Mouse (Mus musculus): ENCODE measurements around the gene Fam122b. TPM values are rescaled to one million over a fixed set of nuclear protein-coding genes. Genes with fewer than 3 reads are reported as not detected.
A peak's percentile ranks its signal among the peaks of the same experiment; 100 is the strongest.

The Fam122b gene
- polyA plus RNA-seq, 1 experiment from 2014 or later: 5.1 TPM

DNA sequence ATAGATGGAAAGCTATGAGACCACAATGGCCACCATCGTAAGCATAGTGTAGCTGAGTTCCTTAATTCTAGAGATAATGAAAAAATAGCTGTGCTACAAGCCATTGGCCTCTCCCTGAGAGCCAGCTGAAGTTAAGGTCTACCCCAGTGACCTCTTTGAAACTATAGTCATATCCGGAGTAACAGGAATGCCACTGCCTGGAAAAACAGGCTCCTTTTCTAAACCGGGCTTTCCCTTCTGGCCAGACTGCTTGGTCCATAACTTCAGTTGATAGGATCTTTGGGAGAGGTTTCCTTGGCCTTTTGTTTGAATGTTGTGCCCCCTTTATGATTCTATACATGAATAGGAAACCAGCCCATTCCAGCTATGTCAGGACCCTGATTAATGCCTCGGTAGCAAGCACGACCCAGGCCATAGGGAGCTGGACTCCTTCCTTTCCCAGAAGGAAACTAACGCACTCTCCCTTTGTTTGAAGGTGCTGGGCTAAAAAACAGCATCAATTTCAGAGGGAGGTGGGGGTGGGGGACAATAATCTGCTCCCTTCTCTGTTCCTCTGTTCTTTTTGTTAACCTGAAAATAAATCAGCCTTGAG lies 45.2 kb downstream of the Fam122b start:
- no peak overlapping the region for H3K4me2 ChIP-seq
- WGBS: 38% methylated on average over 6 of the region's 6 CpGs
- H3K27me3 ChIP-seq: no peaks in the 10 kb centered on the region
- H3K9me3 ChIP-seq: no peaks in the 10 kb centered on the region
- no peaks in the 10 kb centered on the region for H3K4me1 ChIP-seq (replicated peaks)
- ATAC-seq (ENCODE audit: low read depth): no peak
- H3K36me3 ChIP-seq: no peaks in the 10 kb centered on the region
- H3K9ac ChIP-seq: no peak overlapping the region
- H3K27ac ChIP-seq (replicated peaks): no peak overlapping the region
- H3K4me3 ChIP-seq: no peak overlapping the region

DNA sequence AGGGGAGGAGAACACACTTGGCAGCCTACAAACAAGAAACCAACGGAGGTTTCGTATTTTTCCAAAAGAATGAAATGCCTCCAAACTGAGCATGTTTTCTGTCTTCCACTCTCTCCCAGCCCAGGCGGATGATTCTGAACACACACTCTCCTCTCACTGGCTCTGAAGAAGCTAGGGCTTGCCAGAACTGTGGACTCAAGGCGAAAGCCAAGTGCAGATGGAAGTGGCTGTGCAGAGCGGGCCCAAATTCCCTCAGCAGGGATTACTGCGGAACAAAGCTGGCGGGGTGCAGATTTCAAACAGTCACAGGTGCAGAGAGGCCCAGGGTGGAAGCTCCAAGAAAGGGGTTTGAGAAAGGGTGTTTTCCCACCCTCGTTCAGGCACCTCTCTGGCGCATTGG lies 48.8 kb downstream of the Fam122b start:
- Histone ChIP-seq H3K9ac (no peak overlapping the region), H3K4me2 (no peak overlapping the region), H3K4me1 (replicated peaks) (no peaks in the 10 kb centered on the region), H3K9me3 (no peaks in the 10 kb centered on the region), H3K27me3 (no peaks in the 10 kb centered on the region), H3K36me3 (no peaks in the 10 kb centered on the region), H3K27ac (replicated peaks) (no peak overlapping the region), H3K4me3 (no peak overlapping the region)
- WGBS: 83% methylated on average over 9 of the region's 9 CpGs
- ATAC-seq (ENCODE audit: low read depth): no peak

DNA sequence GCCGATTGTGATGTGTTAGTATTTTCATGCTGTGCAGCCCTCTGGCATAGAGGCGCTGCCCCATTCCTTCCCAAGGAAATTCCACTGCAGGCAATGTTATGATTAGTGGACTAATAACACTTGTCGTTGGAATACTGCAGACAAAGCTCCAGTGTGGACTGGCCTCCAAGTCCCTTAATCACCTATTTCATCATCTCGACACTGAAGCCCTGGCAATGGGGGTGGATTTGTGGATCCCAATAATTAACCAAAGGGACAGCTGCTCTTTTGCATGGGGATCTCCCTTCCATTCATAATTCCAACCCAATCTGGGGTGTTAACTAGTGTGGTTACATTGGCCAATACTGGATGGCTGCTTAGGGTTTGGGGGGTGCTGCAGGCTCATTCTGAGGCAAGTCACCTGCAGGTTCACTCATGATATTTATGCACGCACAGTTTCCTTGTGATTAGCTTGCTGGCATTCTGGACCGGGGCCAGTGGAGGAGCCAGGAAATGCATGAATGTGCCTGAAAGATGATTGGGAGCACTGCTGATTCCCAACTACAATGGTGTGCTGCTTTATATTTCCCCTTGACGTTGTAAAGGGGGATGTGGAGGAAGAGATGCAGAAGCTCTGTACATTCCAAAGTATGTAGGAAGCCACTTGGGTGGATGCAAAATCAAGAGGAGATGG lies 54.9 kb downstream of the Fam122b start:
- Histone ChIP-seq H3K9ac (no peak overlapping the region), H3K9me3 (no peaks in the 10 kb centered on the region), H3K27ac (replicated peaks) (no peak overlapping the region), H3K4me1 (replicated peaks) (peaks cover 26% of the 10 kb centered on the region), H3K36me3 (no peaks in the 10 kb centered on the region), H3K27me3 (no peaks in the 10 kb centered on the region), H3K4me3 (no peak overlapping the region), H3K4me2 (no peak overlapping the region)
- WGBS: 61% methylated on average over 7 of the region's 7 CpGs
- ATAC-seq (ENCODE audit: low read depth): no peak

DNA sequence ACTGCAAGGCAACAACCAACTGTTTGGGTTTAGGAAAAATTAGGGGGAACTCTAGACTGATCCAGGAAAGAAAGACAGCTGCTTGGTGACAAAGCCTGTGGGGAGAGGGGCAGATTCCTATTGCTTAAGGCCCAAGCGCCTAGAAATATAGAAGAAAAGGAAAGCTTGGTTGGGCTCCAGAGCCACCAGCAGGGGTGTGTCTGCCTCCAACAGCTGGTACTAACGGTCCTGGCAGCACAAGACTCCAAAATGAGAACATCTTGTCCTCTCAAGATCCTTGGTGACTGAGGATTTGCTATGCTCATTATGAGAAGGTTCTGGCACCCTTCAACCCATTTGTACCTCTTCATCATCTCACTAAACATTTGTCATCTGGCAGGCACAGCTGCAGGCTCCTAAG lies 55.8 kb downstream of the Fam122b start:
- Histone ChIP-seq H3K9ac (no peak overlapping the region), H3K4me3 (no peak overlapping the region), H3K4me2 (no peak overlapping the region), H3K27ac (replicated peaks) (no peak overlapping the region), H3K9me3 (no peaks in the 10 kb centered on the region), H3K27me3 (no peaks in the 10 kb centered on the region), H3K4me1 (replicated peaks) (peaks cover 26% of the 10 kb centered on the region), H3K36me3 (no peaks in the 10 kb centered on the region)
- WGBS: 54% methylated on average over 2 of the region's 2 CpGs
- no peak for ATAC-seq (ENCODE audit: low read depth)

DNA sequence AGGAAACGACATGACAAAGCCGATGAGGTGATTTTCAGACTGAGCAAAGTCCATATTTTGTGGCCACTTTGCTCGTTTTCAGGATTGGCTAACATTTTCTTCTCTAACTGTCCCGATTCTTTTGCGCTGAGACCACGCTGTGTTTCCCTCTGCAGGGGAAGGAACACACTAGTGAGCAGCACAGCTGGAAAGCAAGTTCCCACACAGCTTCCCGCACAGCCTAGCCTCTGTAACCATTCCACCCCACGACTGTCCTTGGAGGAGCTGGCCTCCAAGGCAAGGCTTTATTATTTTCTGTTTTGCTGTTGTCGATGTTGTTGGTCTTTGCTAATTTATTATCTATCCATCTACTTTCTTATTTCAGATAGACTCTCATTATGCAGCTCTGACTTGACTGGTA lies 57.1 kb downstream of the Fam122b start:
- H3K9ac ChIP-seq: no peak overlapping the region
- ATAC-seq (ENCODE audit: low read depth): peak; percentile 54; the same call in 1 of the 2 replicates
- peak overlapping the region; percentile 86 for H3K27ac ChIP-seq (replicated peaks)
- H3K36me3 ChIP-seq: no peaks in the 10 kb centered on the region
- no peaks in the 10 kb centered on the region for H3K27me3 ChIP-seq
- 56% methylated on average over 7 of the region's 9 CpGs for WGBS
- H3K4me2 ChIP-seq: no peak overlapping the region
- no peak overlapping the region for H3K4me3 ChIP-seq
- peaks cover 26% of the 10 kb centered on the region for H3K4me1 ChIP-seq (replicated peaks)
- H3K9me3 ChIP-seq: no peaks in the 10 kb centered on the region

DNA sequence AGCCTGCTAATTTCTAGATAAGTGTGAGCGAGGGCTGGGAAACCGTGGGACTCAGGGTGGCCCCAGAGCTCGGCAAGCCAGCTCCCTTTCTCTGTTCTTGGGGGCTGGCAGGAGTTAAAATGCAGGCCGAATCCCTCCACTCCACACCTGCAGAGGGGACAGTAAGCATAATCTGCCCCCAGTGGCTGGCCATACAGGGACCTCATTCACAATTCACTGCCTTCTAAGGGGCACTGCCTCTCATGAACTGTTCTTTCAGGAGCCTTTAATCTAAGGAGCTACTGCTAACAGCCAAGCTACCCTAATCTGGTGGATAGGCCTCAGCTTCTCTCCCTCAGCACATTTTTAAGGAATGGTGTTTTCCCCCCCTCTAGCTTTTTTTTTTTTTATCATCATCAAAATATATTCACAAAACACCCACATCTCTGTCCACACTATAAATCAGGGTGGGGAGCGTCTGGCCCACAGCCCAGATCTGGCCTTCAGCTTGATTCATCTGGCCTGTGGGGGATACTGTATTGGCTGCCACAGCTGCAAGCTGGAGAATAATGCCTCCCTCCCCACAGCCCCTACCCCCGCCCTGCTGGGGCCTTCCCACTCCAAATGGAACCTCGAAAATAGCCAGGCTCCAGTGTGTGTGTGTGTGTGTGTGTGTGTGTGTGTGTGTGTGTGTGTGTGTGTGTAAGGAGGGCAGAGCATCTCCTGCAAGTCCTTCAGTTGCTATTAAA lies 57.7 kb downstream of the Fam122b start:
- peak; percentile 91 for ATAC-seq (ENCODE audit: low read depth)
- Histone ChIP-seq H3K27ac (replicated peaks) (peak overlapping the region; percentile 86), H3K4me1 (replicated peaks) (peaks cover 26% of the 10 kb centered on the region), H3K9ac (no peak overlapping the region), H3K4me2 (no peak overlapping the region), H3K27me3 (no peaks in the 10 kb centered on the region), H3K4me3 (no peak overlapping the region), H3K9me3 (no peaks in the 10 kb centered on the region), H3K36me3 (no peaks in the 10 kb centered on the region)
- whole genome bisulfite sequencing: 37% methylated on average over 7 of the region's 7 CpGs

DNA sequence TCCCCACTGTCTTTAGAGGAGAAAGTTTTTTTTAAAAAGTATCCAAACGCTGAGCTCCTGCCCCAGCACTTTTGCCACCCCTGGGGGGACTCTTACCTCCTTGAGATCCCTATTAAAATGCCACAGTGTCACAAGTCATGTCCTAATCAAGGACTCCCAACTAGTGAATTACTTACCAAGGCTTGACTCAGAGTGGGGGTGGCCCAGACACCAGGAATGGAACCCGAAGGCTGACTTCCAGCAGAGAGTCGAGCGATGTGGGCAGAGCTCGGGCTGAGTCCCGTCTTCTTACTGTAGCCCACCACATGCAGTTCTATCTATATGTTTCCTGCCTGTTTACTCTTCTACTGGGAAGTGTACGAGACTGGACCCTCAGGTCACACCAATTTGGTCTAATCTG lies 60.2 kb downstream of the Fam122b start:
- Histone ChIP-seq H3K27ac (replicated peaks) (no peak overlapping the region), H3K9me3 (no peaks in the 10 kb centered on the region), H3K36me3 (no peaks in the 10 kb centered on the region), H3K4me3 (no peak overlapping the region), H3K27me3 (no peaks in the 10 kb centered on the region), H3K9ac (no peak overlapping the region), H3K4me2 (no peak overlapping the region), H3K4me1 (replicated peaks) (peaks cover 17% of the 10 kb centered on the region)
- ATAC-seq (ENCODE audit: low read depth): no peak
- WGBS: 58% methylated on average over 7 of the region's 7 CpGs

DNA sequence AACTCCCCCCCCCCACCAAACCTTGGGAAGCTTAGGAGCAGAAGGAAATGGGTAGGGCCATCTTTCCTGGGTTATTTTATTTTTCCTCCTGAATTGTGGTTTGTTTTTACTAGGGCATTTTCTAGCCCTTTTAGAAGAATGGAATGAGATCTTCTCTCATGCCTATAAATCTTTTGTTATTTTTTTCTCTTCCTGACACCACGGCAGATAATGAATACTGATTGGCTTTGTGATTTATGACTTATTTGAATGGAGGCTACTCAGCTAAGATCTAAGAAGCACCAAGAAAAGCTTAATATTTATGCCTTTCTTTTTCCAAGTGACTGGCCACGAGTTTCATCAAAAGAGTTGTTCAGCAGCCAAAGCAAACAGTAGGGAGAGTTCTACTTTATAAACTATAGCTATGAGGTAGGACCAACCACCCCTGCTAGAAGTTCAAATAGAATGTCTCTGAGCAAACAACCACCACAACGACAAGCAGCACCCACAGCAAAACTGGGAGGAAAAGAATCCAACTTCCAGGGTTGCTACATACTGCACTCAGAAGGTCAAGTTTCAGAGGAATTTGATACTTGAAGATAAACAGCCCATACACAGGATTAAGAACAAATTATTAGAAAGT lies 64.8 kb downstream of the Fam122b start:
- Histone ChIP-seq H3K9me3 (no peaks in the 10 kb centered on the region), H3K4me3 (no peak overlapping the region), H3K27ac (replicated peaks) (no peak overlapping the region), H3K9ac (no peak overlapping the region), H3K36me3 (no peaks in the 10 kb centered on the region), H3K4me2 (no peak overlapping the region), H3K27me3 (no peaks in the 10 kb centered on the region), H3K4me1 (replicated peaks) (no peaks in the 10 kb centered on the region)
- ATAC-seq (ENCODE audit: low read depth): no peak
- WGBS: 20% methylated on average over 3 of the region's 3 CpGs

DNA sequence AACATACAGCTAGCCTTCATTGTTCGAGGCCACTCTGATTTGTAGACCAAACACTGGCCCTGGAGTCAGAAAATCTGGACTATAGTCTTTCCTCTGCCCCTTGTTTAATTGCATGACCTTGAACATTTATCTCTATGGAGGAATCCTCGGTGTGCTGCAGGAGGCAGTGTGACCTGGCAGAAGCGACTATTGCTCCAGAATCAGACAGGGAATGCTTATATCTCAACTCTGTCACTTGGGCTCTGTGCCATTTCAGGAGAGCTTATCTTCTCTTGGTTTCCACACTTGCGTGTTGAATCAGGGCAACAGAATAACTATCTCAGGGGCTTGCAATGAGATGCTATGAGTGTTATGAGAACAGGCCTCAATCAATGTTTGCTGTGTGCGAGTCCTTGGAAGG lies 68.0 kb downstream of the Fam122b start:
- 82% methylated on average over 5 of the region's 5 CpGs for WGBS
- Histone ChIP-seq H3K27me3 (no peaks in the 10 kb centered on the region), H3K4me3 (no peak overlapping the region), H3K36me3 (no peaks in the 10 kb centered on the region), H3K4me2 (no peak overlapping the region), H3K4me1 (replicated peaks) (no peaks in the 10 kb centered on the region), H3K9me3 (no peaks in the 10 kb centered on the region), H3K9ac (no peak overlapping the region), H3K27ac (replicated peaks) (no peak overlapping the region)
- no peak for ATAC-seq (ENCODE audit: low read depth)

DNA sequence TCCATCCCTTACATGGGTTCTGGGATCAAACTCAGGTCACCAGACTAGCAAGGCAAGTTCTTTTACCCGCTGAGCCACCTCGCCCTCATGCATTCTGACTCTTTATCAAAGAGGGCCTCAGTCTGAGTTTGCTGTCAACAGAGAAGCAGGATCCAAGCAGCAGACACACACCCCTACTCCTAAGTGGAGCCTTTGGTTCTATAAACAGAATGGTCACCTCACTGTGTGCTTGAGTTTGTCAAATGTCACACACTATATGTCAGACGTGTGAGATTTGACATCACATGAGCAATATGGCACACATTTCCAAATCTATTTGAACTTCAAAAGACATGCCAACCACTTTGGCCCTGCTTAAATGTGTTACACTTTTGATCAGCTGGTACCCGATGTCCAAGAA lies 71.9 kb downstream of the Fam122b start:
- no peak overlapping the region for H3K4me2 ChIP-seq
- H3K4me1 ChIP-seq (replicated peaks): no peaks in the 10 kb centered on the region
- H3K27me3 ChIP-seq: no peaks in the 10 kb centered on the region
- no peaks in the 10 kb centered on the region for H3K9me3 ChIP-seq
- ATAC-seq (ENCODE audit: low read depth): no peak
- no peak overlapping the region for H3K9ac ChIP-seq
- no peak overlapping the region for H3K4me3 ChIP-seq
- WGBS: 89% methylated on average over 4 of the region's 4 CpGs
- H3K36me3 ChIP-seq: no peaks in the 10 kb centered on the region
- H3K27ac ChIP-seq (replicated peaks): no peak overlapping the region

DNA sequence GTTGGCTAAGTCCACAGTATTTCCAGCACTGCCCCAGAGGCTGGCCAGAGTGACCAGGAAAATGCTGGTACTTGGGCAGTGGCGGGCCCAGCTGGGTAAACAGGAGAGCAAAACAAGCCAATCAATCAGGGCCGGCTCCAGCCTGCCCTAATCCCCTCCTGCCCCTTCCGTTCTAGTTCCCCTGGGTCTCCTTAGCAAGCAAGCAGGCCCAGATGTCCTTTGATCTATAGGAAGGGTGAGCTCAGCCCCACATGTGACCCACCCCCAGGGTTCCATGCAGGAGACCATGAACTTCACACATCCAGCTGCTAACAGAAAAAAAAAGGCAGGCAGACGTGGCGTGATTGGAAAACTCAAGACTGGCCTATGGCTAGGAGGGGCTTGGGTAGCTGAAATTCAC lies 73.2 kb downstream of the Fam122b start:
- Histone ChIP-seq H3K36me3 (no peaks in the 10 kb centered on the region), H3K9ac (no peak overlapping the region), H3K4me1 (replicated peaks) (no peaks in the 10 kb centered on the region), H3K9me3 (no peaks in the 10 kb centered on the region), H3K27me3 (no peaks in the 10 kb centered on the region), H3K4me3 (no peak overlapping the region), H3K27ac (replicated peaks) (no peak overlapping the region), H3K4me2 (no peak overlapping the region)
- ATAC-seq (ENCODE audit: low read depth): no peak
- 50% methylated on average over 5 of the region's 5 CpGs for WGBS

All from neural tube, embryonic 13.5 days (tissue).